In genomic region chr17:86964041-86964440, GRCm38 (mm10) we compare ENCODE assay signal across 9 mouse cellular contexts. TPM values are rescaled to one million over a fixed set of nuclear protein-coding genes. Genes with fewer than 3 reads are reported as not detected.
DNase-seq lines count a peak whose midpoint lies in the region; ATAC-seq and TF ChIP-seq lines count a peak whose summit lies in the region.
"Had no signal": no experiment of that assay in that cellular context is flagged by ENCODE, and none has a peak within 500 bp of the region (broad histone marks: within the 10 kb centered on the region; RNA-seq: fewer than 3 reads in every experiment).

No protein-coding gene starts in this region.

- WGBS in hindbrain, embryonic 12.5 days = 1% methylated on average over 5 of the region's 6 CpGs
- WGBS in liver, postnatal 0 days (ENCODE audit: insufficient replicate concordance) = 6% methylated on average over 6 of the region's 6 CpGs

- H3K27me3 ChIP-seq in hindbrain, embryonic 12.5 days = no peaks in the 10 kb centered on the region
- 0 out of 2 replicates have a peak, but pooled peaks cover 3% of the 10 kb centered on the region for H3K27me3 ChIP-seq in liver, postnatal 0 days (ENCODE audit: insufficient read depth, low read length)

- ATAC-seq in hindbrain, embryonic 12.5 days (ENCODE audit: low FRiP score) = 0 out of 2 replicates have a peak, but pooled peaks have one; percentile 0
- no peak for ATAC-seq in liver, postnatal 0 days

- TF ChIP-seq CTCF in left cerebral cortex, adult 2 months (IDR thresholded peaks at IDR 0.05) = no peak
- TF ChIP-seq CTCF in liver, postnatal 0 days (IDR thresholded peaks at IDR 0.05; ENCODE audit: low read depth) = no peak

- intact Hi-C loops in left cerebral cortex, adult 2 months (cut with DNase I) = loop anchor here (5.0 kb wide), 2 partner anchors 48 to 143 kb away; partner anchors contain the start of gene Socs5
- intact Hi-C loops in left cerebral cortex, postnatal 25 days (cut with DNase I) = loop anchor here (5.0 kb wide), 3 partner anchors 63 to 143 kb away; partner anchors contain the start of genes Cript, Pigf and Socs5

- H3K4me1 ChIP-seq in hindbrain, embryonic 12.5 days = peaks cover 36% of the 10 kb centered on the region
- H3K4me1 ChIP-seq in liver, postnatal 0 days (ENCODE audit: insufficient read depth) = peaks cover 15% of the 10 kb centered on the region

- H3K4me2 ChIP-seq in hindbrain, embryonic 12.5 days (replicated peaks) = peak overlapping the region; percentile 90
- H3K4me2 ChIP-seq in liver, postnatal 0 days (ENCODE audit: low read depth, low read length) = peak overlapping the region; percentile 87

- H3K9me3 ChIP-seq in hindbrain, embryonic 12.5 days (replicated peaks) = no peaks in the 10 kb centered on the region
- no peaks in the 10 kb centered on the region for H3K9me3 ChIP-seq in liver, postnatal 0 days (ENCODE audit: low read length)

- H3K36me3 ChIP-seq in hindbrain, embryonic 12.5 days = no peaks in the 10 kb centered on the region
- H3K36me3 ChIP-seq in liver, postnatal 0 days (replicated peaks; ENCODE audit: insufficient read depth, low read length) = no peaks in the 10 kb centered on the region

- peak overlapping the region; percentile 89 for H3K9ac ChIP-seq in hindbrain, embryonic 12.5 days
- H3K9ac ChIP-seq in liver, postnatal 0 days (replicated peaks) = peak overlapping the region; percentile 66

- H3K27ac ChIP-seq in left cerebral cortex, adult 2 months = peak overlapping the region; percentile 36; the same call in 1 of the 2 replicates
- peak overlapping the region; percentile 91; the same call in 1 of the 2 replicates for H3K27ac ChIP-seq in hindbrain, embryonic 12.5 days
- H3K27ac ChIP-seq in liver, postnatal 0 days (ENCODE audit: low read depth) = peak overlapping the region; percentile 79; the same call in 1 of the 2 replicates

- TF ChIP-seq EP300 in liver, postnatal 0 days (IDR thresholded peaks at IDR 0.05; ENCODE audit: low read depth) = no peak

- DNase-seq in left cerebral cortex, adult 2 months (ENCODE audit: extremely low spot score in 1 of 2, low spot score in 2 of 2) = no peak
- DNase-seq in left cerebral cortex, postnatal 25 days (ENCODE audit: low spot score in 2 of 2) = no peak
- DNase-seq in embryo, embryonic 11 days = peak; percentile 39
- no peak for DNase-seq in liver, postnatal 0 days
- peak; percentile 7 for DNase-seq in yolk sac, embryonic 10.5 days (ENCODE audit: low spot score)
- no peak for DNase-seq in spleen, postnatal 10 days (ENCODE audit: low spot score in 2 of 2)
- DNase-seq in ovary, adult 18-20 months (ENCODE audit: low spot score) = no peak

- peak overlapping the region; percentile 57 for H3K4me3 ChIP-seq in left cerebral cortex, adult 2 months
- H3K4me3 ChIP-seq in hindbrain, embryonic 12.5 days = peak overlapping the region; percentile 86
- H3K4me3 ChIP-seq in liver, postnatal 0 days (ENCODE audit: low read depth, low read length) = peak overlapping the region; percentile 71

RNA-seq across cellular contexts. Expression of gene Rhoq, which starts 1.2 kb away (rescaled TPM):
- 10 to 100 TPM; 35.6 to 45.0 TPM for total RNA-seq in left cerebral cortex, adult 2 months (2021)
- 10 to 100 TPM; 29.5 to 43.8 TPM for total RNA-seq in left cerebral cortex, postnatal 25 days (2021)
- polyA plus RNA-seq in hindbrain, embryonic 12.5 days (2016; fragmentation: Nextera tagmentation; extraction: Ambion mirVana) = 16.3 and 19.2 TPM in 2 replicates
- polyA plus RNA-seq in liver, postnatal 0 days (2015; fragmentation: Nextera tagmentation; extraction: Ambion mirVana) = 1.5 and 1.6 TPM in 2 replicates

RNA-seq across cellular contexts. Expression of gene Atp6v1e2, which starts 16.3 kb away (rescaled TPM):
- total RNA-seq in left cerebral cortex, adult 2 months (2021) = not detected
- total RNA-seq in left cerebral cortex, postnatal 25 days (2021) = under 1 TPM in 1 of 2 experiments, not detected in 1; 0.37 TPM
- polyA plus RNA-seq in hindbrain, embryonic 12.5 days (2016; fragmentation: Nextera tagmentation; extraction: Ambion mirVana) = not detected in 2 replicates
- polyA plus RNA-seq in liver, postnatal 0 days (2015; fragmentation: Nextera tagmentation; extraction: Ambion mirVana) = not detected in 2 replicates
- total RNA-seq: common myeloid progenitor, adult 5-6 weeks had no signal

RNA-seq across cellular contexts. Expression of gene Tmem247, which starts 46.9 kb away (rescaled TPM):
- total RNA-seq in left cerebral cortex, adult 2 months (2021) = not detected
- not detected for total RNA-seq in left cerebral cortex, postnatal 25 days (2021)
- polyA plus RNA-seq in hindbrain, embryonic 12.5 days (2016; fragmentation: Nextera tagmentation; extraction: Ambion mirVana) = not detected in 2 replicates
- not detected in 2 replicates for polyA plus RNA-seq in liver, postnatal 0 days (2015; fragmentation: Nextera tagmentation; extraction: Ambion mirVana)
- total RNA-seq: common myeloid progenitor, adult 5-6 weeks had no signal

Comparison
In these comparisons a context has a peak if more than half of its experiments do, and no peak if none do; other contexts are left out.
1. DNase-seq: peak in embryo, embryonic 11 days (single experiment) and yolk sac, embryonic 10.5 days (single experiment); none in left cerebral cortex, adult 2 months (0 of 2), left cerebral cortex, postnatal 25 days (0 of 2), liver, postnatal 0 days (single experiment), spleen, postnatal 10 days (0 of 2) and ovary, adult 18-20 months (single experiment).
2. H3K27ac ChIP-seq: peak in every context shown above with its lines; median percentile 91 in hindbrain, embryonic 12.5 days; 79 in liver, postnatal 0 days; 36 in left cerebral cortex, adult 2 months.
3. Peak in every context shown above with its lines, with median percentiles within 50 percentile points of each other: H3K4me3 ChIP-seq.